Mouse (Mus musculus) T-helper 1 cell (primary cell): ENCODE data around the gene Cox6a1.

Source experiments
- in situ Hi-C: fragments of 300-600 bp; cut with MboI, MseI; formaldehyde crosslinking; loops from one replicate; pipeline ENCODE4 v1.15.1; 2025; ENCODE audit warnings: high pct_unique_total_duplicates

Cox6a1 gene

DNA sequence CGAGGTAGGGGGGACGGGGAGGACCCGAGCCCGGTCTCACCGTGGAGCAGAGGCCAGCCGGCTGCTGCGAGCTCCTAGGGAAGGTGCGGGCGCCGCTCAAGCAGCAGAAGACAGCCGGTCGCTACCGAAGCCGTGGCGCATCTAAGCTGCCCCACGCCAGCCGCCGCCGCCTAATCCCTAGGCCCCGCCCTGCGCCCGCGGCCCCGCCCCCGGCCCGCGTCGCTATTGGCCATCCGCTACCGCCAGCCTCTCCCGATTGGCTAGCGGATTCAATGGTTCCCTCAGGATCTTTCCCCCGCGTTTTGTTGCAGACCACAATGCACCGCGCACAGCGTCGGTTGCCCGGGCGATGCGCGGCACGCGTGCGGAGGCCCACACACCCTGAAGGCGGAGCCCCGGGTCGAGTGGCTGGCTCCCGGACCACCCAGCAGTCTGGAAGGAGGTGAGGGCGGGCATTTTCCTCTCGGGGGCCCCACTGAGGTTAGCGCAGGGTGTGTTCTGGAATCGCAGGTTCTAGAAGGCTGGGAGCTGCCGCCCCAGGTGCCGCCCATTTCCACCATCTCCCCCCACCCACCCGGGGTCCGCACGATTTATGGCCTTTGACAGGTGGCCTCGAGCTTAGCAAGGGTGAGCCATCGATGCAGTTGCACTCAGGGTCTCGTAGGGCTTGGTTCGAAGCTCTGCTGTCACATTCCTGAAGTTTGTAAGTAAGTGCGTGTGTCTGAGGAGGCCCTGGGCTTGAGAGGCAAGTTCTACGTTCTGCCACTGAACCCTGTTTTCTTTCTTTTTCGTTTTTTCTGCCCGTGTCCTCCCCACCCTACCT lies 47.8 kb downstream of the Cox6a1 start, which contains the start of gene Dynll1:
Gene Dynll1 (minus strand): TSS at position 208 of the 823 bp plus-strand sequence.
- in situ Hi-C loops = no loop called here

DNA sequence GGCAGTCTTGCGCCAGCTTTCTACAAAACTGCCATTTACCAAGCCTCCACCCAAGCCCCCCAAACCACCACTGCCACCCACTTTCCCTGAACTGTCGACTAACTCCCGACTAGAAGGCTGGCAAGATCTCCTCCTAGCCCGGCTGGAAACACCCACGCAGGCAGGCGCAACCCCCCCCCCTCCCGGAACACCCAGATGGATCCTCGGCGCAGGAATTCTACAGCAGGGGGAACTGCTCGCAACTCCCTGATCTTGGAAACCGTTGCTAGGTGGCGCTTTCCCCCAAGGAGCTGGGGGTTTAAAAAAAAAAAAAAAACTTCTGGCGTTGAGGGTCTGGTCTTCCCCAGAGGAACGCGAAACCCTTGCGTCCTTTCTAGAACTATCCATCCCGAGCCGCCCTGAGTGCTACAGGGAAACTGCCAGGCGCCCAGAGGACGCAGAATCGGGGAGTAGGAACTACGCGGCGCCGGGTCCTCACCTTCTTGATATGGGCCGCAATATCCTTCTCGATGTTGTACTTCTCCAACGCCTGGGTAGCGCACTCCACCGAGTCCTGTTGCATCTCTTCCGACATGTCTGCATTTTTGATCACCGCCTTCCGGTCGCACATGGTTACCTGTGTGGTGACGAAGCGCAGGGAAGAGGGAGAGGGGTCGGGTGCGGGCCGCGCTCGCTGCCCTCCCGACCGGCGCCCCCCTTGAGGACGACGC lies 48.6 kb downstream of the Cox6a1 start:
- in situ Hi-C loops = no loop called here

DNA sequence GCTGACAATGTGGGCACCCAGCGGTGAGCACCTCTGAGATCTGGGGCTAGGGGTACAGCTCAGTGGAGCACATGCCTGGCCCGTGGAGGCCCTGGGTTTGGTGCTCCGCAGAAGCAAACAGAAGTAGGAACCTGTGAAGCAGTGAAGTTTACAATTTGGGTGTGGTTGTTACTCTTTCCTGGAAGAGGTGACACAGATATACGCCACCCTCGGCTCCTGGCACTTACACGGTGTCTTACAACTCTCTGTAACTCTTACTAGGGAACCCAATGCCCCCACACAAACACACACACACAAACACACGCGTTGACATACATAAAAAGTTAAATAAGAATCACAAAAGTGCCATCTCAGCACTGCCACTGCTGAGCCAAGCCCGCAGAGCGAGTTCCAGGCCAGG lies 52.4 kb downstream of the Cox6a1 start:
- in situ Hi-C loops = no loop called here
